In genomic region chr10:60287726-60288125, GRCm38 (mm10) we compare ENCODE assay signal across 17 mouse cellular contexts. TPM values are rescaled to one million over a fixed set of nuclear protein-coding genes. Genes with fewer than 3 reads are reported as not detected.
DNase-seq lines count a peak whose midpoint lies in the region; ATAC-seq and TF ChIP-seq lines count a peak whose summit lies in the region.
"Had no signal": no experiment of that assay in that cellular context is flagged by ENCODE, and none has a peak within 500 bp of the region (broad histone marks: within the 10 kb centered on the region; RNA-seq: fewer than 3 reads in every experiment).

No protein-coding gene starts in this region.

- no peak for TF ChIP-seq CTCF in hindbrain, postnatal 0 days (IDR thresholded peaks at IDR 0.05; ENCODE audit: low read depth)
- no peak for TF ChIP-seq CTCF in midbrain, postnatal 0 days (IDR thresholded peaks at IDR 0.05)
- no peak for TF ChIP-seq CTCF in CH12.LX (conservative IDR thresholded peaks at IDR 0.05 in 1 of 2, IDR thresholded peaks at IDR 0.05 in 1 of 2; ENCODE audit: low read depth in 2 of 2, low read length in 2 of 2)

- ATAC-seq in hindbrain, postnatal 0 days = no peak
- ATAC-seq in hindbrain, embryonic 12.5 days (ENCODE audit: low FRiP score) = no peak
- no peak for ATAC-seq in midbrain, postnatal 0 days (ENCODE audit: low FRiP score)
- ATAC-seq in midbrain, embryonic 14.5 days (ENCODE audit: low FRiP score, low TSS enrichment) = no peak
- ATAC-seq in intestine, embryonic 16.5 days = no peak
- no peak for ATAC-seq in forebrain, embryonic 12.5 days (ENCODE audit: low FRiP score)
- ATAC-seq: forebrain, embryonic 13.5 days had no signal

- no peak for TF ChIP-seq EP300 in CH12.LX (IDR thresholded peaks at IDR 0.05; ENCODE audit: low read length)

- TF ChIP-seq RAD21 in CH12.LX (IDR thresholded peaks at IDR 0.05; ENCODE audit: low read depth, low read length) = no peak

- 86% methylated on average over 2 of the region's 2 CpGs for WGBS in hindbrain, postnatal 0 days
- 87% methylated on average over 2 of the region's 2 CpGs for WGBS in hindbrain, embryonic 12.5 days
- WGBS in midbrain, postnatal 0 days = 67% methylated on average over 2 of the region's 2 CpGs
- WGBS in midbrain, embryonic 14.5 days = 78% methylated on average over 2 of the region's 2 CpGs
- 76% methylated on average over 2 of the region's 2 CpGs for WGBS in intestine, embryonic 16.5 days
- WGBS in forebrain, embryonic 12.5 days = 79% methylated on average over 2 of the region's 2 CpGs

- H3K27me3 ChIP-seq in hindbrain, postnatal 0 days (ENCODE audit: insufficient read depth, low read length) = no peaks in the 10 kb centered on the region
- no peaks in the 10 kb centered on the region for H3K27me3 ChIP-seq in hindbrain, embryonic 12.5 days
- no peaks in the 10 kb centered on the region for H3K27me3 ChIP-seq in midbrain, postnatal 0 days (ENCODE audit: insufficient read depth, low read length)
- H3K27me3 ChIP-seq in midbrain, embryonic 14.5 days (ENCODE audit: control insufficient read depth, insufficient read depth, low read length) = no peaks in the 10 kb centered on the region
- no peaks in the 10 kb centered on the region for H3K27me3 ChIP-seq in CH12.LX (replicated peaks)
- no peaks in the 10 kb centered on the region for H3K27me3 ChIP-seq in intestine, embryonic 16.5 days (replicated peaks; ENCODE audit: control insufficient read depth, insufficient read depth, low read length)
- H3K27me3 ChIP-seq in forebrain, embryonic 12.5 days = no peaks in the 10 kb centered on the region
- H3K27me3 ChIP-seq: forebrain, embryonic 13.5 days; heart, embryonic 15.5 days; stomach, embryonic 15.5 days had no signal

- in situ Hi-C loops in CH12.LX (cut with MboI; ENCODE audit: low pct_ligation_motif_present, low pct_unique_long_range_greater_than_20kb, low sequenced_read_pairs) = loop anchor here (5.0 kb wide), 1 partner anchor 35 kb away; no protein-coding TSS in a partner anchor

- peak overlapping the region; percentile 89; the same call in 1 of the 2 replicates for H3K27ac ChIP-seq in hindbrain, postnatal 0 days
- no peak overlapping the region for H3K27ac ChIP-seq in hindbrain, embryonic 12.5 days
- peak overlapping the region; percentile 21 for H3K27ac ChIP-seq in midbrain, postnatal 0 days (ENCODE audit: low read depth, low read length)
- no peak overlapping the region for H3K27ac ChIP-seq in midbrain, embryonic 14.5 days (replicated peaks; ENCODE audit: low read depth, low read length)
- H3K27ac ChIP-seq in CH12.LX (ENCODE audit: insufficient read depth, low read depth) = peak overlapping the region; percentile 57
- H3K27ac ChIP-seq in intestine, embryonic 16.5 days (ENCODE audit: low read length) = no peak overlapping the region
- no peak overlapping the region for H3K27ac ChIP-seq in forebrain, embryonic 12.5 days
- H3K27ac ChIP-seq: forebrain, embryonic 13.5 days; heart, embryonic 15.5 days; liver, embryonic 14.5 days; stomach, embryonic 15.5 days had no signal

- H3K4me2 ChIP-seq in hindbrain, postnatal 0 days (ENCODE audit: low read depth, low read length) = no peak overlapping the region
- H3K4me2 ChIP-seq in hindbrain, embryonic 12.5 days (replicated peaks) = no peak overlapping the region
- H3K4me2 ChIP-seq in midbrain, postnatal 0 days (ENCODE audit: low read depth, low read length, poor library complexity, severe bottlenecking) = no peak overlapping the region
- H3K4me2 ChIP-seq in midbrain, embryonic 14.5 days (ENCODE audit: low read length) = no peak overlapping the region
- H3K4me2 ChIP-seq in CH12.LX (ENCODE audit: insufficient read depth, low read depth, poor library complexity, severe bottlenecking) = peak overlapping the region; percentile 5; the same call in 1 of the 2 replicates
- H3K4me2 ChIP-seq in intestine, embryonic 16.5 days (ENCODE audit: low read depth, low read length) = no peak overlapping the region
- no peak overlapping the region for H3K4me2 ChIP-seq in forebrain, embryonic 12.5 days
- H3K4me2 ChIP-seq: forebrain, embryonic 13.5 days; heart, embryonic 15.5 days; stomach, embryonic 15.5 days had no signal

- H3K36me3 ChIP-seq in hindbrain, postnatal 0 days (ENCODE audit: insufficient read depth, low read length) = peaks cover 4% of the 10 kb centered on the region; the same call in 1 of the 2 replicates
- peaks cover 11% of the 10 kb centered on the region; the same call in 1 of the 2 replicates for H3K36me3 ChIP-seq in hindbrain, embryonic 12.5 days
- H3K36me3 ChIP-seq in midbrain, postnatal 0 days (ENCODE audit: insufficient read depth, low read length) = peaks cover under 1% of the 10 kb centered on the region; the same call in 1 of the 2 replicates
- H3K36me3 ChIP-seq in midbrain, embryonic 14.5 days (ENCODE audit: control insufficient read depth, insufficient read depth, low read length) = peaks cover 9% of the 10 kb centered on the region
- H3K36me3 ChIP-seq in CH12.LX (replicated peaks in 1 of 2; ENCODE audit: control insufficient read depth in 1 of 2, insufficient read depth in 1 of 2, low read length in 1 of 2) = peaks cover 17 to 45% of the 10 kb centered on the region in 2 experiments
- peaks cover under 1% of the 10 kb centered on the region; the same call in 1 of the 2 replicates for H3K36me3 ChIP-seq in intestine, embryonic 16.5 days (ENCODE audit: control insufficient read depth, insufficient read depth, low read length)
- peaks cover 12% of the 10 kb centered on the region for H3K36me3 ChIP-seq in forebrain, embryonic 12.5 days (replicated peaks)

- no peak overlapping the region for H3K9ac ChIP-seq in hindbrain, postnatal 0 days (replicated peaks; ENCODE audit: low read length)
- no peak overlapping the region for H3K9ac ChIP-seq in hindbrain, embryonic 12.5 days
- no peak overlapping the region for H3K9ac ChIP-seq in midbrain, postnatal 0 days (replicated peaks; ENCODE audit: low read length, poor library complexity, severe bottlenecking)
- no peak overlapping the region for H3K9ac ChIP-seq in midbrain, embryonic 14.5 days (replicated peaks; ENCODE audit: low read length)
- H3K9ac ChIP-seq in CH12.LX (ENCODE audit: insufficient read depth, low read depth) = no peak overlapping the region
- no peak overlapping the region for H3K9ac ChIP-seq in intestine, embryonic 16.5 days (ENCODE audit: low read depth, low read length)
- no peak overlapping the region for H3K9ac ChIP-seq in forebrain, embryonic 12.5 days
- H3K9ac ChIP-seq: forebrain, embryonic 13.5 days; heart, embryonic 15.5 days; liver, embryonic 14.5 days; stomach, embryonic 15.5 days had no signal

- H3K4me3 ChIP-seq in hindbrain, postnatal 0 days (ENCODE audit: low read length) = no peak overlapping the region
- no peak overlapping the region for H3K4me3 ChIP-seq in hindbrain, embryonic 12.5 days
- H3K4me3 ChIP-seq in midbrain, postnatal 0 days (ENCODE audit: low read depth, low read length) = no peak overlapping the region
- H3K4me3 ChIP-seq in midbrain, embryonic 14.5 days (replicated peaks; ENCODE audit: low read depth, low read length) = no peak overlapping the region
- peak overlapping the region in 1 of 3 experiments; percentile 8 for H3K4me3 ChIP-seq in CH12.LX (replicated peaks in 1 of 3; ENCODE audit: low read depth in 2 of 3, low read length in 2 of 3, poor library complexity in 1 of 3)
- no peak overlapping the region for H3K4me3 ChIP-seq in intestine, embryonic 16.5 days (ENCODE audit: low read length)
- no peak overlapping the region for H3K4me3 ChIP-seq in forebrain, embryonic 12.5 days (replicated peaks)
- H3K4me3 ChIP-seq: forebrain, embryonic 13.5 days; heart, embryonic 15.5 days; stomach, embryonic 15.5 days had no signal

- peaks cover 98% of the 10 kb centered on the region for H3K79me2 ChIP-seq in CH12.LX (replicated peaks; ENCODE audit: control insufficient read depth, extremely low read depth, insufficient read depth, poor library complexity, severe bottlenecking)

- dilution Hi-C loops in CH12.LX (cut with MboI; ENCODE audit: extremely low pct_ligation_motif_present, extremely low pct_unique_long_range_greater_than_20kb, low sequenced_read_pairs) = no loop called here

- H3K9me3 ChIP-seq in hindbrain, postnatal 0 days (ENCODE audit: low read length) = no peaks in the 10 kb centered on the region
- no peaks in the 10 kb centered on the region for H3K9me3 ChIP-seq in hindbrain, embryonic 12.5 days (replicated peaks)
- H3K9me3 ChIP-seq in midbrain, postnatal 0 days (ENCODE audit: low read length) = no peaks in the 10 kb centered on the region
- H3K9me3 ChIP-seq in midbrain, embryonic 14.5 days (ENCODE audit: control insufficient read depth, low read length) = no peaks in the 10 kb centered on the region
- H3K9me3 ChIP-seq in CH12.LX (replicated peaks; ENCODE audit: low read length) = no peaks in the 10 kb centered on the region
- H3K9me3 ChIP-seq in intestine, embryonic 16.5 days (ENCODE audit: control insufficient read depth, low read length) = no peaks in the 10 kb centered on the region
- H3K9me3 ChIP-seq in forebrain, embryonic 12.5 days = no peaks in the 10 kb centered on the region
- H3K9me3 ChIP-seq: forebrain, embryonic 13.5 days; heart, embryonic 15.5 days; stomach, embryonic 15.5 days had no signal

- DNase-seq in hindbrain, postnatal 0 days (ENCODE audit: low spot score) = no peak
- DNase-seq in midbrain, postnatal 0 days (ENCODE audit: low spot score) = no peak
- DNase-seq in midbrain, embryonic 14.5 days = no peak
- DNase-seq in CH12.LX (ENCODE audit: extremely low read depth) = no peak
- peak; percentile 16 for DNase-seq in induced T-regulatory cell, adult 2 months (ENCODE audit: low read depth)
- DNase-seq: adrenal gland, postnatal 14 days; cerebellum, adult 9-10 months; gastrocnemius, postnatal 25 days; right cerebral cortex, postnatal 14 days; spleen, adult 18-20 months had no signal

- peaks cover 34% of the 10 kb centered on the region for H3K4me1 ChIP-seq in hindbrain, postnatal 0 days (ENCODE audit: insufficient read depth, low read length)
- H3K4me1 ChIP-seq in hindbrain, embryonic 12.5 days = peaks cover 69% of the 10 kb centered on the region
- H3K4me1 ChIP-seq in midbrain, postnatal 0 days (ENCODE audit: insufficient read depth, low read length) = peaks cover 36% of the 10 kb centered on the region
- peaks cover 55% of the 10 kb centered on the region for H3K4me1 ChIP-seq in midbrain, embryonic 14.5 days (ENCODE audit: control insufficient read depth, insufficient read depth, low read length)
- H3K4me1 ChIP-seq in CH12.LX (ENCODE audit: control insufficient read depth in 1 of 2, insufficient read depth in 2 of 2) = peaks cover 59 to 93% of the 10 kb centered on the region in 2 experiments
- peaks cover 60% of the 10 kb centered on the region for H3K4me1 ChIP-seq in intestine, embryonic 16.5 days (ENCODE audit: control insufficient read depth, insufficient read depth, low read length)
- H3K4me1 ChIP-seq in forebrain, embryonic 12.5 days = peaks cover 62% of the 10 kb centered on the region

- TF ChIP-seq POLR2A in CH12.LX (IDR thresholded peaks at IDR 0.05; ENCODE audit: low read depth, low read length) = no peak

RNA-seq across cellular contexts. Expression of gene Psap, which starts 10.3 kb away (rescaled TPM):
- total RNA-seq in hindbrain, postnatal 0 days (2014; rRNA removed) = 768 and 845 TPM in 2 replicates
- polyA plus RNA-seq in hindbrain, postnatal 0 days (2015; fragmentation: Nextera tagmentation; extraction: Ambion mirVana) = 277 and 281 TPM in 2 replicates
- polyA plus RNA-seq in hindbrain, embryonic 12.5 days (2016; fragmentation: Nextera tagmentation; extraction: Ambion mirVana) = 102 and 104 TPM in 2 replicates
- 714 and 811 TPM in 2 replicates for total RNA-seq in midbrain, postnatal 0 days (2014; rRNA removed)
- polyA plus RNA-seq in midbrain, postnatal 0 days (2015; fragmentation: Nextera tagmentation; extraction: Ambion mirVana) = 272 and 300 TPM in 2 replicates
- polyA plus RNA-seq in midbrain, embryonic 14.5 days (2014; fragmentation: Nextera tagmentation; extraction: Ambion mirVana) = 129 and 260 TPM in 2 replicates
- total RNA-seq in CH12.LX (2012; rRNA removed) (300 and 318 TPM in 2 replicates), CH12.LX (2014; rRNA removed) (223 and 251 TPM in 2 replicates)
- 465 and 470 TPM in 2 replicates for polyA plus RNA-seq in CH12.LX (2012; ENCODE audit: insufficient read length, low read depth)
- 178 and 187 TPM in 2 replicates for polyA plus RNA-seq in intestine, embryonic 16.5 days (2015; fragmentation: Nextera tagmentation; extraction: Ambion mirVana)
- 86.9 and 90.5 TPM in 2 replicates for polyA plus RNA-seq in forebrain, embryonic 12.5 days (2016; fragmentation: Nextera tagmentation; extraction: Ambion mirVana)

RNA-seq across cellular contexts. Expression of gene Vsir, which starts 58.9 kb away (rescaled TPM):
- total RNA-seq in hindbrain, postnatal 0 days (2014; rRNA removed) = 19.2 and 43.1 TPM in 2 replicates
- polyA plus RNA-seq in hindbrain, postnatal 0 days (2015; fragmentation: Nextera tagmentation; extraction: Ambion mirVana) = 1.9 and 4.8 TPM in 2 replicates
- 1.9 and 2.9 TPM in 2 replicates for polyA plus RNA-seq in hindbrain, embryonic 12.5 days (2016; fragmentation: Nextera tagmentation; extraction: Ambion mirVana)
- total RNA-seq in midbrain, postnatal 0 days (2014; rRNA removed) = 5.9 and 15.8 TPM in 2 replicates
- polyA plus RNA-seq in midbrain, postnatal 0 days (2015; fragmentation: Nextera tagmentation; extraction: Ambion mirVana) = 3.4 and 3.7 TPM in 2 replicates
- 1.1 and 2.7 TPM in 2 replicates for polyA plus RNA-seq in midbrain, embryonic 14.5 days (2014; fragmentation: Nextera tagmentation; extraction: Ambion mirVana)
- 9.5 and 10.5 TPM in 2 replicates for total RNA-seq in CH12.LX (2012; rRNA removed)
- total RNA-seq in CH12.LX (2014; rRNA removed) = 5.5 and 6.3 TPM in 2 replicates
- 3.6 and 4.7 TPM in 2 replicates for polyA plus RNA-seq in CH12.LX (2012; ENCODE audit: insufficient read length, low read depth)
- polyA plus RNA-seq in intestine, embryonic 16.5 days (2015; fragmentation: Nextera tagmentation; extraction: Ambion mirVana) = 10.3 and 11.2 TPM in 2 replicates
- 1.00 and 1.3 TPM in 2 replicates for polyA plus RNA-seq in forebrain, embryonic 12.5 days (2016; fragmentation: Nextera tagmentation; extraction: Ambion mirVana)

Comparison
In these comparisons a context has a peak if more than half of its experiments do, and no peak if none do; other contexts are left out.
1. H3K27ac ChIP-seq: peak in hindbrain, postnatal 0 days (single experiment), midbrain, postnatal 0 days (single experiment) and CH12.LX (single experiment); none in hindbrain, embryonic 12.5 days (single experiment), midbrain, embryonic 14.5 days (single experiment), intestine, embryonic 16.5 days (single experiment) and forebrain, embryonic 12.5 days (single experiment).